Mouse (Mus musculus) R1 (cell line): ENCODE measurements around the gene Lmod2.

Experiments used
- DNase-seq: peaks from one replicate; pipeline ENCODE4 v3.0.0-alpha.2; 2018; ENCODE audit warnings: low read depth, low spot score

The Lmod2 gene

GRCm38 (mm10) chr6:24601668-24602067 is 4.1 kb downstream of the Lmod2 start:
- no peak for DNase-seq

DNA sequence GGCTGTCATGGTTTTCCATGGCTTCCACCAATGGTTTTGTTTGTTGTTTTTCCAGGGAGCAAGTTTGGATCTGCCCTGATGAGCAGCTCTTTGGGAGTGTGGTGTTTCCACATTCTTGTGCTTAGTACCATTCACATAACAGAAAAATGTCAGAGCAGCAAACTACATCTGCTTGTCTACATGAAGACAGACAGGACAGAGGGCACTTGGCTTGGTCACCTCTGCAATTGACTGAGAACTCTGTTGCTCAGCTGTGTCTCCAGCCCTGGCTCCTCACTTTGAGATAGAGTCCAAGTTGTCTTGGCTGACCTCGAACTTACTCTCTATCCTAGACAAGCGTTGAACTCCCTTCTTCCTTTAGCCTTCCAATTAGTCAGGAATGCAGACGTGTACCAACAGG is 4.8 kb downstream of the Lmod2 start:
- no peak for DNase-seq

- no peak for DNase-seq
Observed at GRCm38 (mm10) chr6:24602993-24603392, 5.4 kb downstream of the Lmod2 start.

GRCm38 (mm10) chr6:24604289-24604688 is 6.7 kb downstream of the Lmod2 start:
- DNase-seq, result no peak

DNA sequence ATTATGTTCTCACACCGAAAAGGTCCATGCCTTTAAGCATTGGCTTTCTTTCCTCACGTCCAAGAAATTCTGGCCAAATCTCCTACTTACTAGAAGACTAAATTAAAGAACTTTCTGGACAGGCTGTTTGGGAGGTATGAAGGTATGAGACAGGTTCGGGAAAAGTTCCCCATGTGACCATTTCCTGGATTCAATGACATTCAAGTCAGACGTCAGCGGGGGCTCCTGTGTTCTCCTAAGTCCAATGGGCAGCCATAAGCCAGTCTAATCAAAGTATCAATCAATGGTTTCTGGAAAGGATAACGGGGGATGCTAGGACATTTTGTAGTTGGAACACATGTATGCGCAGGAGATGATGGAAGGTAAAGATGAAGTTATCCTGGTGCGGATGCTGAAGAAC is 8.1 kb downstream of the Lmod2 start:
- DNase-seq, result no peak

GRCm38 (mm10) chr6:24606512-24606911 is 8.9 kb downstream of the Lmod2 start:
- peak; percentile 66 for DNase-seq

DNA sequence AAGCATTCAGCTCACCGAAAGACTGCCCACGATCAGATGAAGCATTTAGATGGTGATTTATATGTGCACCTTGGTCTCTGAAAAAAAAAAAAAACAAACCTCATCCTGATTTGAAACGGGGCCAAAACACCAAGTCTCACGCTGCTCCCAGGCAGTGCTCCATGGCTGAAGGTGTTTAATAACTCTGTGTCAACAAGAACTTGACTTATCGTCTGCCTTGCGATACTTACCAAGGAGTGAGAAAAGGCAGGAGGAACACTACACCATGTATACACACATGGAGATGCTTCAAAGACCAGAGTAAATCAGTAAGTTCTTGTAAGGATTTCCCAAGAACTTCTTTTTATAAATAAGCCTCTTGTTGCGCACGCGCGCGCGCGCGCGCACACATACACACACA is 10.0 kb downstream of the Lmod2 start:
- DNase-seq, result no peak

DNA sequence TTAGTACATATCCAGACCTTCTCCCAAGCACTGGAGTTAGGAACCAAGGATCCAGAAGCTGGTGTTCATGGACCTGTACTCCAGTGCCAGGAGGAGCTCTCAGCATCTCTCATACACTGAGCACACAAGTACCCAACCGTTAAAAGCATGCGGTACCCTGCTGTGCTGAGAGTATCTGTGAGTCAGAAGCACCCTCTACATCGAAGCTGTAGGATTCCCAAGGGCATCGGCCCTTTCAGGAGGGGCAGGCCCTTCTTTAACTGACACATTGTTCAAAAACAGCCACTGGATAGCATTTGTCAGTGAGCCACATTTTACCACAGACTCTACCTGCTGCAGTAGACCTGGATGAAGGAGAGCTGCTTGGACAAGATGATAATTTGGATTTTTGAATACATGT is 10.6 kb downstream of the Lmod2 start:
- DNase-seq, result peak; percentile 25

- DNase-seq, result no peak
Observed at GRCm38 (mm10) chr6:24608682-24609081, 11.1 kb downstream of the Lmod2 start.

GRCm38 (mm10) chr6:24609531-24609930 is 12.0 kb downstream of the Lmod2 start:
- DNase-seq, result no peak

GRCm38 (mm10) chr6:24610358-24610757 is 12.8 kb downstream of the Lmod2 start:
- no peak for DNase-seq

- no peak for DNase-seq
Observed at GRCm38 (mm10) chr6:24612074-24612755, 14.7 kb downstream of the Lmod2 start.

GRCm38 (mm10) chr6:24613346-24613745 is 15.8 kb downstream of the Lmod2 start:
- no peak for DNase-seq

GRCm38 (mm10) chr6:24613918-24614317 is 16.4 kb downstream of the Lmod2 start:
- no peak for DNase-seq

GRCm38 (mm10) chr6:24616746-24617145 is 19.2 kb downstream of the Lmod2 start:
- no peak for DNase-seq

- DNase-seq, result peak; percentile 13
Observed at GRCm38 (mm10) chr6:24619285-24620045, 21.9 kb downstream of the Lmod2 start.

DNA sequence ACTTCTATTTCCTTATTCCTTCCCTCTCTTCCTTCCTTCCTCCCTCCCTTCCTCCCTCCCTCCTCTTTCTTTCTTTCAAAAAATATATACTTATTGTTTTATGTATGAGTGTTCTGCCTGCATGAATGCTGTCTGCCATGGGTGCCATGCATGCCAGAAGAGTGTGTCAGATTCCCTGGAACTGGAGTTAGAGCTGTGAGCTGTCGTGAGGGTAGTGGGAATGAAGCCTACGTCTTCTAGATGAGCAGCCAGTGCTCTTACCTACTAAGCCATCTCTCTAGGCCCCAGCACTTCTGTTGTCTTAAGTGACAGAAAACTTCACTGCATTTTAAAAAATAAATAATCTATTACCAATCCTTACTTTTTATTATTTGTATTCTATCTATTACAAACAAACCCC is 23.4 kb downstream of the Lmod2 start:
- DNase-seq, result no peak

GRCm38 (mm10) chr6:24622098-24622497 is 24.5 kb downstream of the Lmod2 start:
- peak; percentile 77 for DNase-seq

- DNase-seq, result peak; percentile 66
Observed at GRCm38 (mm10) chr6:24627586-24628030, 30.0 kb downstream of the Lmod2 start.

DNA sequence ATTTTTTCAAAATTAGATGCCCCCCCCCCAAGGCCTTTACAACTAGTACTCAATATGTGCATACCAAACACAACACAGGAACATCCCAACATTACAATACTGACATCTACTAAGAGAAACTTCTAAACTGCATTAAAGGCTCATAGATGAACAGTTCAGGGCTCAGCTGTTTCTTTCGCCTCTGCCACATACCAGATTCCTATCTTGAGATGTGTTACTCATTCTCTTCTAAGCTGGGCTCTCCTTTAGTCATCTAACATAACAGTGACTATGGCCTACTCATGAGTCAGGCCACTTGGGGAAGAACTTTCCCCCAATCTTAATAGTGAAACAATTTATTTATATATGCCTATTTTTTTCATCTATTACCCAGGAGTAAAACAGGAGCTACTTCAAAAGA is 30.9 kb downstream of the Lmod2 start:
- no peak for DNase-seq

- DNase-seq, result no peak
Observed at GRCm38 (mm10) chr6:24632061-24632460, 34.5 kb downstream of the Lmod2 start.

- no peak for DNase-seq
Observed at GRCm38 (mm10) chr6:24634065-24634464, 36.5 kb downstream of the Lmod2 start.

GRCm38 (mm10) chr6:24635814-24636213 is 38.3 kb downstream of the Lmod2 start:
- no peak for DNase-seq
